Mouse (Mus musculus) ovary, adult 2 months (tissue): ENCODE data around the gene Atf6b. TPM values are rescaled to one million over a fixed set of nuclear protein-coding genes. Genes with fewer than 3 reads are reported as not detected.

ENCODE experiments used
- polyA plus RNA-seq: library from polyadenylated mRNA; depleted of rRNA; stranded (reverse); fragments of >200 nt; gene quantifications from 2 replicates; pipeline ENCODE4 v1.2.3, GENCODE M21; 2012; rRNA removed

Gene Atf6b
- 121 and 125 TPM in 2 replicates for polyA plus RNA-seq

GRCm38 (mm10) chr17:34646906-34647787, at the start of gene Atf6b:
TSS of gene Atf6b (plus strand) at chr17:34647146.

DNA sequence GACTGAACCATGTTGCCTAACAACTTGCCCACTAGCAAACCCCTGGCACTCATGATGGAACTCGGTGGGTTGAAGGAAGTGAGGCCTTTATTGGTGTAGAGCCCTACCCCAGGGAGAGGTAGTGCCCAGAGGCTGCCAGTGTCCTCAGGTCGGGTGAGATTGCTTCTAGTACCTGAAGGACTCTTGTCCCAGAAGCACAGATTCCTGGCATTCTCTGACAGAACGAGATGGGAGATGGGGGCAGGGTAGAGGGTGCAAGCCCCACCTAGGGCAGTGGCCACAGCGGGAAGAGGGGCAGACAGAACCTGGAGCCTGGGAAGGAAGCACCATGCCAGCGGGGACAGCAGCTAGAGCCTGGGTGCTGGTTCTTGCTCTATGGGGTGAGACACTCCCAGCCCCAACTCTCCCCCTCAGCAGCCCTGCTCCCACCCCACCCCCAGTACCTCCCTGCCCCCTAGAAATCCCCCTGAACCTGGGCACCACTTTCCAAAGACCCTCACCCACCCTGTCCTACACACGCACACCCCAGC, 49.3 kb upstream of the Atf6b start, which contains the start of gene Ager:
Gene Ager, plus strand, starts transcription at position 297 of the 530 bp plus-strand sequence.

DNA sequence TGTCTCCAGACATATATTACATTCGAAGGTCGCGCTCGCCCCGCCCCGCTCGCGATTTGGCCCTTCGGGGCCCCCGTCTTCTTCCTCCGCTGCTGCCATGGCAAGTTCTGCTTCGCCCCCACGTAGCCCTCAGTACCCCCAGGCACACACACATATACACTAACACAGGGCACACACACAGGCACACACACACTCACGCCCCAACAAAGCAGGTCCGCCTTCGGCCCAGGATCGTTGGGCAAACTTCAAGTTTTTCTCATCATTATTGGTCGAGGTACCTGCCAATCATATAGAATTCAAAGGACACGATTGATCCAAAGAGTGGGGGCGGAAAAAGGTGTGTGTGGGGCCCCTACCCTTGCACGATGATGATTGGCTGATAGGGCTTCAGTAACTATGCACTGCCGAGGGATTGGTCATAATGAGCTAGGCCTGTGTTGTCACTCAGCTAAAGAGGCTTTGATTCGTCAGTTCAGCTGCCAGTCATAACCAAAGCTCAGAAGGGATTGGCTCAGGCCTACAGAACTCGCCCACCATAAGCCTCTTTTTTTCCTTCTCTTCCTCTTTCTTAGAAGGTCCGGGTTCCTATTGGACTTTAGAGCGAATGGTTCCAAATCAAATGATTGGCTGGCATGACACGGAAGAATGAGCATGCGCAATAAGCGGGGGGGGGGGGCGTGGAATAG, 43.4 kb upstream of the Atf6b start, which contains the start of gene Rnf5:
Gene Rnf5, minus strand, starts transcription at position 316 of the 686 bp plus-strand sequence.

DNA sequence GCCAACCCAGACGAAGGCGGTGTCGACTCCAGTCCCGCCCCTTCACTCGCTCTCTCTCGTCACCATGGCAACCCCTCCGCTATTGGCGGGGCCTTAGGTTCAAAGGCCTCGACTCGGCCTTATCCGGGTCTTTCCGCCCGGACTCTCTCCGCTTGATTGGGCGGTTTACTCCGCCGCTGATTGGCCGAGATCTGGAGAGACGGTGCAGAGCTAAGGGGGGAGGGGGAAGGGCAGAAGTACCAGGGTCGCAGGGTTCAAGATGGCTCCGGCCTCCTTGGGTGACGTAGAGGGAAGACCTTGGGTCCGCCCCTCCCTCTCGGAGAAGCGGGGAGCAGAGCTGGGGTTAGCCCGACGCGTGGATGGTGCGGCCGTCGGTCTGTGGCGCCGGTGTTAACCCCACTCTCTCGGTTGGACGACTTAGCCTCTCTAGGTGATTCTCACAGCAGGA, 42.9 kb upstream of the Atf6b start, which contains the start of gene Agpat1:
Gene Agpat1, plus strand, starts transcription at position 202 of the 448 bp plus-strand sequence.

DNA sequence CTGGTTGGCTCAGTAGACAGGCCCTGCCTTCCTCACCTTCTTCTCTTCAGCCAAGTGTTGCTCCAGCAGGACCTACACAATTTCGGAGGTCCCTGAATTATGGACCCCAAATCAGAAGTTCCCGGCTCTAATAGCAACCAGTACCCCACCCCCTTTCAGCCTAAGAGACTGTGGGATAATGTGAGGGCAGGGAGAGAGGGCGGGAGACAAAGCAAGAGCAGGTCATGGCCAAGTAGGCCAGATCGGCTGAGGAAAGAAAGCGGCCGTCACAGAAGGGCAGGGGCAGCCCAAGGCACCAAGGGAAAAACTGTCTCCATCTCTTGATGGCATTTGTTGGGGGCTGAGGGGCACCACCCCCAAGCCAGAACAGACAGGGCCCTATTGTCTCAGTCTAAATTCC, 31.1 kb upstream of the Atf6b start, which contains the start of gene Egfl8:
Gene Egfl8, minus strand, starts transcription at position 101 of the 400 bp plus-strand sequence.

GRCm38 (mm10) chr17:34627943-34628643, 18.9 kb upstream of the Atf6b start, which contains the start of gene Ppt2:
TSS of gene Ppt2 (minus strand) at chr17:34628510.

DNA sequence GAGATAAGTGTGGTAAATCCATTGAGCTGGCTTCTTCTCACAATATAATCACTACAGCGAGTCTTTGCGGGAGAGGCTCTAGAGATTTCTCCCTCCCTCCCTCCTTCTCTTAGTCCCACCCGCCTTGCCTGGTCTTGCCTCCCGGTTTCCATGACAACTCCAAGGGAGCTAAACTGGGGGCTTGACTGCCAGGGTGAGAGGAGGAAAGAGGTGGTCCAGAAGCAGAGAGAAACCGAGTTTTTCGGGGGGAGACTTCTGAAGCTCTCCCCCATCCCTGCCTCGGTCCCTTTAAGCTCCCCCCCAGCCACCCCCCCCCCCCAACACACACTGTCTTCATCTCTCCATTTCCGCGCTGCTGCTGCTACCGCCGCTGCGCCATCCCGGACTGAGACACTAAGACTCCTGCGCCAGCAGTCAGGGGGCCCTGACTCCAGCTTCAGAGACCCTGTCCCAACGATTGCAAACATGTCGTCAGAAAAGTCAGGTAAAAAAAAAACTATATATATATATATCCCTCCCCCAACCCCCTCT, 17.7 kb upstream of the Atf6b start, which contains the start of gene Prrt1:
Gene Prrt1, plus strand, starts transcription at position 313 of the 531 bp plus-strand sequence.

DNA sequence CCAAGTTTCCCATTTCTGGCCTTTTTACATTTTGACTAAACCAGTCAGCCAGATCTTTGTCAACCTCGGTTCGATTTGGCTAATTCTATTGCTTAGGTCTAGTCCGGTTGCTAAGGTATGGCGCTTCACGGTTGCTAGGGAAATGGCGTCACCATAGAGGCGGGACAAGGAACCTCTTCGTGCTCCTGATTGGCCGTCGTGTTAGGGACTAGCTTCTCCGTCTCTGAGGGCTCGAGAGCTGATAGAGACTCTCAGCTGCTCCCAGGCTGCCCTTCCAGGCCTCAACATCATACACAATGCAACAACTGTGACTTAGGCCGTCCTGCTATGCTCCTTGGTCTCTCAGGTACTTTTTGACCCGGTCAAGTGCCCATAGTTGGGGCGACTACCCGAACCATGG, 2.3 kb upstream of the Atf6b start, which contains the start of gene Fkbpl:
Gene Fkbpl, plus strand, starts transcription at position 157 of the 400 bp plus-strand sequence.

DNA sequence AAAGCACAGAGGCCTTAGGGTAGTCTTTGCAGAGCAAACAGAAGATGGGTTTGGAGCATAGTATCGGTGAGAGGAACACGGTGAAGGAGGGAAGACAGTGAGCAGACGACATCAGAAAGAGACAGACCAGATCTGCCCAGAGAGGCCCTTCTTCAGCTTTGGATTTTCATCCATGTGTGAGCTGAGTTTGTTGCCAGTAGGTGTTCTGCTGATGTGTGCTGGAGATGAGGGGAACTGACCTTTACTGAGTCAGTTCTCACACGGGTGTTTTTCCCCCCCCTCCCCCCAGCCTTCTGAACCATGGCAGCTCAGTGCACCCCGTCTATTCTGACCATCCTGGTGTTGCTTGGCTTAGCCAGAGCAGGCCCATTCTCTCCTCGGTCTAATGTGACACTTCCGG, 23.3 kb downstream of the Atf6b start, which contains the start of gene Tnxb:
Gene Tnxb, plus strand, starts transcription at position 301 of the 400 bp plus-strand sequence.

Other genes with a start within 250 kb of the Atf6b start
- gene BC051142, start 248.3 kb upstream of the Atf6b start, polyA plus RNA-seq = 0.84 and 0.85 TPM in 2 replicates
- not detected in 2 replicates for gene Btnl4, start 169.8 kb upstream of the Atf6b start, polyA plus RNA-seq
- not detected in 2 replicates for gene Btnl6, start 129.8 kb upstream of the Atf6b start, polyA plus RNA-seq
- gene Notch4, start 82.9 kb upstream of the Atf6b start, polyA plus RNA-seq = 26.5 and 37.1 TPM in 2 replicates
- 7.6 and 8.4 TPM in 2 replicates for gene Gpsm3, start 57.3 kb upstream of the Atf6b start, polyA plus RNA-seq
- 74.1 and 89.9 TPM in 2 replicates for gene Pbx2, start 55.9 kb upstream of the Atf6b start, polyA plus RNA-seq
- gene Ager, start 49.3 kb upstream of the Atf6b start, polyA plus RNA-seq = 3.7 and 4.7 TPM in 2 replicates
- 82.6 and 89.3 TPM in 2 replicates for gene Rnf5, start 43.5 kb upstream of the Atf6b start, polyA plus RNA-seq
- 293 and 303 TPM in 2 replicates for gene Agpat1, start 42.9 kb upstream of the Atf6b start, polyA plus RNA-seq
- 3.9 and 5.0 TPM in 2 replicates for gene Egfl8, start 31.2 kb upstream of the Atf6b start, polyA plus RNA-seq
- gene Ppt2, start 18.6 kb upstream of the Atf6b start, polyA plus RNA-seq = 41.5 and 54.3 TPM in 2 replicates
- gene Prrt1, start 17.6 kb upstream of the Atf6b start, polyA plus RNA-seq = 6.4 and 7.2 TPM in 2 replicates
- 2.6 and 5.9 TPM in 2 replicates for gene Fkbpl, start 2.4 kb upstream of the Atf6b start, polyA plus RNA-seq
- gene Tnxb, start 23.4 kb downstream of the Atf6b start, polyA plus RNA-seq = 47.5 and 63.3 TPM in 2 replicates
- 35.2 and 35.5 TPM in 2 replicates for gene C4b, start 96.7 kb downstream of the Atf6b start, polyA plus RNA-seq
- gene Cyp21a1, start 157.4 kb downstream of the Atf6b start, polyA plus RNA-seq = 1.5 and 2.7 TPM in 2 replicates
- 56.5 and 60.0 TPM in 2 replicates for gene Stk19, start 189.8 kb downstream of the Atf6b start, polyA plus RNA-seq
- 45.2 and 55.1 TPM in 2 replicates for gene Dxo, start 189.9 kb downstream of the Atf6b start, polyA plus RNA-seq
- gene Skiv2l, start 203.1 kb downstream of the Atf6b start, polyA plus RNA-seq = 114 and 120 TPM in 2 replicates
- gene Nelfe, start 203.2 kb downstream of the Atf6b start, polyA plus RNA-seq = 24.5 and 28.4 TPM in 2 replicates
- 16.7 and 26.4 TPM in 2 replicates for gene Cfb, start 215.4 kb downstream of the Atf6b start, polyA plus RNA-seq
- 31.4 and 37.2 TPM in 2 replicates for gene Zbtb12, start 232.3 kb downstream of the Atf6b start, polyA plus RNA-seq
- gene Gm20547, start 234.9 kb downstream of the Atf6b start, polyA plus RNA-seq = 0.06 TPM in 1 of 2 replicates, not detected in the other